Mouse (Mus musculus) hindbrain, embryonic 11.5 days (tissue): Measurements from ENCODE around the gene Mov10. TPM values are rescaled to one million over a fixed set of nuclear protein-coding genes. Genes with fewer than 3 reads are reported as not detected.
"Not testable (repeated sequence)": the region's sequence is repeated elsewhere in the genome, so short reads cannot be mapped to it uniquely, and the experiment has no call there.

Source experiments
- ATAC-seq: fragments of 200-750 bp; cut with Nextera tagmentation; 2 replicates; pipeline ENCODE4 v1.8.0; 2017; ENCODE audit warnings: mild to moderate bottlenecking, moderate TSS enrichment, moderate library complexity; ENCODE audit not compliant: low FRiP score
- DNase-seq: peaks from one replicate; pipeline ENCODE4 v3.0.0-alpha.2; 2015; ENCODE audit warnings: low spot score
- H3K27ac ChIP-seq: fragments of 300-500 bp; sonication (generic); 2 replicates; pipeline ENCODE4 v1.5.1; 2014; ENCODE audit warnings: mild to moderate bottlenecking, low read depth, low read length
- H3K27me3 ChIP-seq: fragments of 300-500 bp; sonication (generic); 2 replicates; pipeline ENCODE4 v1.6.1; 2014; ENCODE audit warnings: mild to moderate bottlenecking, low read length, moderate library complexity, mixed read lengths; ENCODE audit not compliant: control insufficient read depth, insufficient read depth
- H3K36me3 ChIP-seq: fragments of 300-500 bp; sonication (generic); 2 replicates; pipeline ENCODE4 v1.6.1; 2014; ENCODE audit warnings: mild to moderate bottlenecking, low read length, moderate library complexity, mixed read lengths; ENCODE audit not compliant: control insufficient read depth, insufficient read depth
- H3K4me1 ChIP-seq: fragments of 300-500 bp; sonication (generic); replicated peaks from 2 replicates; pipeline ENCODE4 v1.6.1; 2014; ENCODE audit warnings: low read length, mixed read lengths; ENCODE audit not compliant: control insufficient read depth, insufficient read depth
- H3K4me2 ChIP-seq: fragments of 300-500 bp; sonication (generic); replicated peaks from 2 replicates; pipeline ENCODE4 v1.6.1; 2014; ENCODE audit warnings: mild to moderate bottlenecking, low read depth, low read length
- H3K4me3 ChIP-seq: fragments of 300-500 bp; sonication (generic); 2 replicates; pipeline ENCODE4 v1.5.1; 2014; ENCODE audit warnings: low read depth, low read length
- H3K9ac ChIP-seq: fragments of 300-500 bp; sonication (generic); 2 replicates; pipeline ENCODE4 v1.6.1; 2014; ENCODE audit warnings: low read depth, low read length
- H3K9me3 ChIP-seq: fragments of 300-500 bp; sonication (generic); 2 replicates; pipeline ENCODE4 v1.6.1; 2016; ENCODE audit warnings: low read length; ENCODE audit not compliant: control insufficient read depth
- WGBS: fragments of 180-500 bp; shearing (Covaris S2); extraction: QIAGEN DNeasy Blood & Tissue Kit; methylation state at CpG from one replicate; pipeline ENCODE4 v1.1.7; 2014; 5-methylcytosine and 5-hydroxymethylcytosine counted together
- polyA plus RNA-seq: library from polyadenylated mRNA; unstranded; fragments of >200 nt; fragmentation: Nextera tagmentation; extraction: Ambion mirVana; gene quantifications from 2 replicates; pipeline ENCODE4 v1.2.1, GENCODE M21; 2014

Gene Mov10
- polyA plus RNA-seq, 1 experiment from 2014 or later: 15.1 TPM

GRCm38 (mm10) chr3:104815346-104815745, 3.0 kb downstream of the Mov10 start:
- Histone ChIP-seq H3K27ac (no peak overlapping the region), H3K4me2 (no peak overlapping the region), H3K4me1 (no peaks in the 10 kb centered on the region), H3K27me3 (no peaks in the 10 kb centered on the region), H3K9me3 (no peaks in the 10 kb centered on the region), H3K36me3 (no peaks in the 10 kb centered on the region), H3K9ac (no peak overlapping the region), H3K4me3 (no peak overlapping the region)
- DNase-seq (no peak), ATAC-seq (no peak)
- WGBS: 68% methylated on average over 2 of the region's 2 CpGs

GRCm38 (mm10) chr3:104814746-104815145, 3.6 kb downstream of the Mov10 start:
- Histone ChIP-seq H3K4me3 (no peak overlapping the region), H3K27me3 (no peaks in the 10 kb centered on the region), H3K36me3 (no peaks in the 10 kb centered on the region), H3K9me3 (no peaks in the 10 kb centered on the region), H3K27ac (no peak overlapping the region), H3K4me2 (no peak overlapping the region), H3K9ac (no peak overlapping the region), H3K4me1 (no peaks in the 10 kb centered on the region)
- DNase-seq (no peak), ATAC-seq (no peak)
- 100% methylated on average over 1 of the region's 1 CpGs for WGBS

GRCm38 (mm10) chr3:104813227-104813626, 5.1 kb downstream of the Mov10 start:
- H3K4me3 ChIP-seq, H3K9me3 ChIP-seq, H3K36me3 ChIP-seq, DNase-seq, ATAC-seq, H3K27me3 ChIP-seq, H3K4me1 ChIP-seq, H3K27ac ChIP-seq, H3K4me2 ChIP-seq, H3K9ac ChIP-seq: not testable (repeated sequence)
- 87% methylated on average over 7 of the region's 7 CpGs for WGBS

GRCm38 (mm10) chr3:104812254-104812653, 6.1 kb downstream of the Mov10 start:
- no peaks in the 10 kb centered on the region for H3K4me1 ChIP-seq
- 83% methylated on average over 4 of the region's 4 CpGs for WGBS
- no peak overlapping the region for H3K4me2 ChIP-seq
- no peak overlapping the region for H3K27ac ChIP-seq
- H3K36me3 ChIP-seq: no peaks in the 10 kb centered on the region
- H3K9me3 ChIP-seq: no peaks in the 10 kb centered on the region
- no peak for DNase-seq
- no peaks in the 10 kb centered on the region for H3K27me3 ChIP-seq
- no peak overlapping the region for H3K9ac ChIP-seq
- ATAC-seq: no peak
- H3K4me3 ChIP-seq: no peak overlapping the region

GRCm38 (mm10) chr3:104811752-104812151, 6.6 kb downstream of the Mov10 start:
- H3K36me3 ChIP-seq: no peaks in the 10 kb centered on the region
- no peaks in the 10 kb centered on the region for H3K4me1 ChIP-seq
- H3K27me3 ChIP-seq: no peaks in the 10 kb centered on the region
- no peak overlapping the region for H3K27ac ChIP-seq
- no peak overlapping the region for H3K4me3 ChIP-seq
- DNase-seq (no peak), ATAC-seq (no peak)
- no peak overlapping the region for H3K4me2 ChIP-seq
- H3K9ac ChIP-seq: no peak overlapping the region
- WGBS: 40% methylated on average over 3 of the region's 3 CpGs
- H3K9me3 ChIP-seq: no peaks in the 10 kb centered on the region

- 82% methylated on average over 9 of the region's 9 CpGs for WGBS
- ATAC-seq: no peak
Observed at GRCm38 (mm10) chr3:104805539-104805938, 12.8 kb downstream of the Mov10 start.

GRCm38 (mm10) chr3:104804312-104804711, 14.1 kb downstream of the Mov10 start:
- DNase-seq (no peak), ATAC-seq (no peak)
- Histone ChIP-seq H3K4me3 (no peak overlapping the region), H3K27ac (no peak overlapping the region), H3K4me1 (no peaks in the 10 kb centered on the region), H3K27me3 (no peaks in the 10 kb centered on the region), H3K4me2 (no peak overlapping the region), H3K9ac (no peak overlapping the region), H3K9me3 (no peaks in the 10 kb centered on the region), H3K36me3 (no peaks in the 10 kb centered on the region)
- 94% methylated on average over 10 of the region's 10 CpGs for WGBS

More at GRCm38 (mm10) chr3:104805539-104805938, 12.8 kb downstream of the Mov10 start:
- Histone ChIP-seq H3K27me3 (no peaks in the 10 kb centered on the region), H3K27ac (no peak overlapping the region), H3K4me1 (no peaks in the 10 kb centered on the region), H3K9me3 (no peaks in the 10 kb centered on the region), H3K9ac (no peak overlapping the region), H3K4me2 (no peak overlapping the region), H3K4me3 (no peak overlapping the region), H3K36me3 (no peaks in the 10 kb centered on the region)
- no peak for DNase-seq

GRCm38 (mm10) chr3:104801481-104801880, 16.9 kb downstream of the Mov10 start:
- Histone ChIP-seq H3K9ac (no peak overlapping the region), H3K4me1 (no peaks in the 10 kb centered on the region), H3K27me3 (no peaks in the 10 kb centered on the region), H3K9me3 (no peaks in the 10 kb centered on the region), H3K36me3 (no peaks in the 10 kb centered on the region), H3K27ac (no peak overlapping the region), H3K4me2 (no peak overlapping the region), H3K4me3 (no peak overlapping the region)
- ATAC-seq: no peak
- DNase-seq: no peak
- 89% methylated on average over 6 of the region's 6 CpGs for WGBS

GRCm38 (mm10) chr3:104800681-104801080, 17.7 kb downstream of the Mov10 start:
- H3K36me3 ChIP-seq: no peaks in the 10 kb centered on the region
- no peak overlapping the region for H3K27ac ChIP-seq
- H3K27me3 ChIP-seq: no peaks in the 10 kb centered on the region
- H3K4me2 ChIP-seq: no peak overlapping the region
- H3K4me1 ChIP-seq: no peaks in the 10 kb centered on the region
- H3K4me3 ChIP-seq: no peak overlapping the region
- no peaks in the 10 kb centered on the region for H3K9me3 ChIP-seq
- DNase-seq: no peak
- no peak overlapping the region for H3K9ac ChIP-seq
- 93% methylated on average over 11 of the region's 11 CpGs for WGBS
- ATAC-seq: no peak
